Mouse (Mus musculus) bone marrow, adult 2 months (tissue): ENCODE results near the gene Gm28710.

Experiments used
- CTCF ChIP-seq: fragments of 200-500 bp; IDR thresholded peaks from 2 replicates; pipeline ENCODE4 v1.5.1; 2011; ENCODE audit warnings: low read length, control low read depth; ENCODE audit not compliant: control insufficient read depth, insufficient read depth
- POLR2A ChIP-seq: fragments of 200-500 bp; IDR thresholded peaks from 2 replicates; pipeline ENCODE4 v1.6.1; 2011; ENCODE audit warnings: low read depth, mild to moderate bottlenecking, control low read depth, low read length, borderline replicate concordance; ENCODE audit not compliant: control insufficient read depth

DNA sequence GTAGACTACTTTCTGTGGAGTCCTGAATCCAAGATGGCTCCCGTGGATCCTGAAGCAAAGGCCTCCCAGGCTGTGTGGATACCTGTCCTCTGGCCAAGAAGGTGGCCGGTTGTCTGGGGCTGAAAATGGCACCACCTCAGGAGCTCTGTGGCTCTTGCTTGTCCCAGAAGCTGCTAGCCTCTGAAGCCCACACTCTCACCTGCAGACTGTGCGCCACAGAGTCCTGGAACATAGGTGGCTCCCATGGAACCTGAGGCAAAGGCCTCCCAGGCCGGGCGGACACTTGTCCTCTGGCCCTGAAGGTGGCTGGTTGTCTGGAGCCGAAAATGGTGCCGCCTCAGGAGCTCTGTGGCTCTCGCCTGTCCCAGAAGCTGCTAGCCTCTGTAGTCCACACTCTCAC, 128.2 kb downstream of the Gm28710 start:
- TF ChIP-seq CTCF (no peak), POLR2A (no peak)
